Mouse (Mus musculus) Patski (cell line): Measurements from ENCODE around the gene Srsf3. TPM values are rescaled to one million over a fixed set of nuclear protein-coding genes. Genes with fewer than 3 reads are reported as not detected.
A peak's percentile ranks its signal among the peaks of the same experiment; 100 is the strongest.
"Not testable (repeated sequence)": the region's sequence is repeated elsewhere in the genome, so short reads cannot be mapped to it uniquely, and the experiment has no call there.

Experiments used
- ATAC-seq: fragments of 100-300 bp; one replicate; pipeline ENCODE4 v1.8.0; 2021
- CTCF ChIA-PET: fragments of 350-600 bp; sonication (Branson Sonifier 250); formaldehyde crosslinking; loops from one replicate; lab custom pipeline; 2022; ENCODE audit warnings: inconsistent platforms; lab: Charles Lee
- POLR2A ChIA-PET: fragments of 350-600 bp; sonication (Branson Sonifier 250); formaldehyde crosslinking; loops from one replicate; lab custom pipeline; 2022; ENCODE audit warnings: antibody characterized with exemption, inconsistent platforms; lab: Charles Lee
- DNase-seq: peaks from one replicate; pipeline ENCODE4 v3.0.0-alpha.2; 2011; ENCODE audit warnings: low read depth, low spot score
- H3K27me3 ChIP-seq: fragments of 371-371 bp; one replicate; pipeline ENCODE4 v1.5.1; 2021
- CTCF ChIP-seq: fragments of 100-300 bp; IDR thresholded peaks from one replicate; pipeline ENCODE4 v1.5.1; 2021
- in situ Hi-C: fragments of 300-500 bp; cut with MboI; formaldehyde crosslinking; loops from 3 replicates; pipeline ENCODE4 v1.11.1; 2018; ENCODE audit warnings: low pct_unique_long_range_greater_than_20kb, mixed read lengths
- polyA plus RNA-seq: library from polyadenylated mRNA; unstranded; gene quantifications from one replicate; pipeline ENCODE4 v1.2.3, GENCODE M21; 2021

Srsf3 gene
- polyA plus RNA-seq, 1 experiment from 2014 or later: 187 TPM

DNA sequence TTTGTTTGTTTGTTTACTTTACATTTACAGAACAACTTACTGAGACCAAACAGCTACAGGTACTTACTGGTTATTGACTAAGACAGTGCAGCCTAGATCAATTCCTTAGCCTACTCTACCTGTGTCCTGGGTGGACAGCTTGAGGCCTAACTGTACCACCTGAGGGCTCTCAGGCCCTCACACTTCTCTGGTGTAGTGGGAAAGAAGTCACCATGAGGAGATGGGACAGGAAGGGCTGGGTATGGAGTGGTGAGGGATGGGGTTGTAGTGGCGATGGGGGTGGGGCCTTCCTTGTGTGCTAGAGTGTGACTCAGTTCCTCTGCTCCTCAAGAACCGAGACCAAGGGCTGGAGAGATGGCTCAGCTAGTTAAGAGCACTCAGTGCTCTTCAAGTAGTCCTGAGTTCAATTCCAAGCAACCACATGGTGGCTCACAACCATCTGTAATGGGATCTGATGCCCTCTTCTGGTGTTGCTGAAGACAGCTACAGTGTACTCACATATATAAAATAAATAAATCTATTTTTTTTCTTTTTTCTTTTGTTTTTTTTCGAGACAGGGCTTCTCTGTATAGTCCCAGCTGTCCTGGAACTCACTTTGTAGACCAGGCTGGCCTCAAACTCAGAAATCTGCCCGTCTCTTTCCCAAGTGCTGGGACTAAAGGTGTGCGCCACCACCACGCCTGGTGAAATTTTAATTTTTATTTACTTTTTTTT is 1.9 kb upstream of the Srsf3 start:
- ATAC-seq: no peak
- H3K27me3 ChIP-seq: no peaks in the 10 kb centered on the region
- in situ Hi-C loops: no loop called here
- ChIA-PET CTCF (interaction anchor here (1.5 to 1.8 kb wide), 2 partner anchors 23 to 48 kb away, joined by 3 read pairs; partner anchors contain the start of gene Stk38), POLR2A (interaction anchor here (0.7 kb wide), 2 partner anchors 16 to 38 kb away, joined by 3 read pairs; no protein-coding TSS in a partner anchor)
- no peak for DNase-seq
- no peak for TF ChIP-seq CTCF

DNA sequence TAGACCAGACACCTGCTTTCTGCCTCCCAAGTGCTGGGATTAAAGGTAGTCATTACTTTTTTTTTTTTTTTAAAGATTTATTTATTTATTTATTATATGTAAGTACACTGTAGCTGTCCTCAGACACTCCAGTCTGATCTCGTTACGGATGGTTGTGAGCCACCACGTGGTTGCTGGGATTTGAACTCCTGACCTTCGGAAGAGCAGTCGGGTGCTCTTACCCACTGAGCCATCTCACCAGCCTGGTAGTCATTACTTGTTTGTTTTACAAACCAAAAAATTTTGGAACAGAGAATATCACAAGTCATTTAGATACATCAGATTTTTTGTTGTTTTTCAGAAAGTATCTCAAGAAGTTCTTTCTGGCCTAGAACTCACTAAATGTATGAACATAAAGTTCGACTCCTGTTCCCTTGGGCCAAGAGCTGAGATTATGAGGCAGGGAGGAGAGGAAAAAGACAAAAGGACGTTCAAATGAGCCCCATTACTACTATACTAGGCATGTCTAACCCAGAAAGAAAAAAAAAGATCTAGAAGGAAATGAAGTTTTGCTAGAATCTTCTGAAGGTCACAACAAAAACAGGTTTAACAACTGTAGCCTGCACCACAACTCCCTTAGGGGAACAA is 1.2 kb upstream of the Srsf3 start:
- POLR2A ChIA-PET: interaction anchor here (1.1 to 1.5 kb wide), 2 partner anchors 64 to 65 kb away, joined by 3 read pairs; no protein-coding TSS in a partner anchor
- ATAC-seq, H3K27me3 ChIP-seq, in situ Hi-C loops, DNase-seq: not testable (repeated sequence)
- CTCF ChIA-PET: interaction anchor here (0.7 to 1.8 kb wide), 2 partner anchors 8 to 24 kb away, joined by 3 to 4 read pairs; partner anchors contain the start of gene Stk38

DNA sequence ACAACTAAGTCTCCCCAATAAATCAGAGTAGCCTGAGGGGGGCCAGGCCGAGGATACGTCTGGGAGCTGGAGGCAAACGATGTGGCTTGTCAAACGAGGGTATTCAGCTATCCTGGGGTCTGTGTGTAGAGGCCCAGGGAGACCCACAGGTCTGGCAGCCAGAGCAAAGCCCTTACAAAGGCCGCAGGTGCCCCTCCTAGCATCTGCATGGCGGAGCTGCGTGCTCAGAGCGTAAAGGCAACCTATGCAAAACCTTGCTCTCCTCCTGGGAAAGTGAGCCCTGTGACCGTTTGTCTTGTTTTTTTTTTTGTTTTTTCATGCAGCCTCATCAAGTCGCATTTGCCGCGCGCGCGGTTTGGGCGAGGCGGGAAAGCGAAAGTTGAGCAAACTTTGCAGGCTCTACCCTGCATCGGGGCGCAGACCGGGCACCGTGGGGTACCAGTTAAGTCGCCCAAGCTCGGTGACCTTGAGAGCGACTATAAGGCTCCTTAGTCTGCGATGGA is 606 bp upstream of the Srsf3 start:
- no peak for TF ChIP-seq CTCF
- H3K27me3 ChIP-seq: no peaks in the 10 kb centered on the region
- ChIA-PET CTCF (interaction anchor here (0.7 to 1.0 kb wide), 4 partner anchors 9 to 62 kb away, joined by 3 to 4 read pairs (median 4); no protein-coding TSS in a partner anchor), POLR2A (interaction anchor here (0.7 to 1.5 kb wide), 4 partner anchors 11 to 65 kb away, joined by 3 read pairs; no protein-coding TSS in a partner anchor)
- DNase-seq (no peak), ATAC-seq (peak; percentile 13)
- in situ Hi-C loops: no loop called here

DNA sequence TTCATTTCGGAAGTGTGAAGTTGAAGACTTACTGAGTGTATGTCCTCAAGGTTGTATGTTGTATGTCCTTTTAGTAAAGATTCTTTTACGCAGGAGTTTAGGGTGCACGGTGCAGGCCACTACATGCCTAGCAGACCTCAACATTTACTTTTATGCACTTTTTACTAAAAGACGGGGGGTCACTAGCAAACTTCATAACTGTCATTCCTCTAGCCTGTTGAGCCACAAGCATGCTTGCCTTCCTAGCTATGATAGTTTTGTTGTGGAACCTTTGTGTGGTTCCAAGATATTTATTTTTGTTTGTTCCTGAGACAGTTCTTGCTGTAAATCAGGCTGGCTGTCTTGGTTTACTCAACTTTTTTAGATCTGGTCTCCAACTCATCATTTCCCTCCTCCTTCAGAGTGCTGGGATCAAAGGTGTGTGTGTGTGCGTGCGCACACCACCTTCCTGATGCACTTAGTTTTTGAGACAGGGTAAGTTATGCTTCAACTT is 1.2 kb downstream of the Srsf3 start:
- no peak for DNase-seq

DNA sequence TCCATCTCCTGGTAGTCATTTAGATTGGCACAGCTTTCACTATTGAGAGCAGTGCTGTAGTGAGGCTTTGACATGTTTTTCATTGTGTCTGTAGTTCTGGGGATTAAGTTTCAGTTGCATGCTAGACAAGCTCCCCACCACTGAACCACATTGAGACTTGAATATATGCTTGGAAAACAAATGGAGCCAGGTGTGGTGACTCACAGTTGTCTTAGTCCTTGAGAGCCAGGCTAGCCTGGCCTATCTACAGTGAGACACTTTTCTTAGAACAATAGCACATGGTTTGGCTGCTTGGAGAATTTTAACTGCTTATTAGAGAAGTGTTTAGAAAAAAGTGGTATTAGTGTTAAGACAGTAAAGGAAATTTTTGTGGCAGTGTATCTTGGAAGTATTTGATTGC is 1.8 kb downstream of the Srsf3 start:
- no peaks in the 10 kb centered on the region for H3K27me3 ChIP-seq
- DNase-seq (no peak), ATAC-seq (no peak)
- ChIA-PET POLR2A (interaction anchor here (1.3 to 1.5 kb wide), 2 partner anchors 10 to 27 kb away, joined by 4 to 5 read pairs; partner anchors contain the start of gene Stk38), CTCF (interaction anchor here (0.7 kb wide), 1 partner anchor 713 kb away, joined by 3 read pairs; no protein-coding TSS in a partner anchor)
- in situ Hi-C loops: no loop called here
- no peak for TF ChIP-seq CTCF

More for the DNA sequence above, 1.2 kb downstream of the Srsf3 start:
- no peak for ATAC-seq
- ChIA-PET POLR2A (interaction anchor here (1.3 to 1.5 kb wide), 2 partner anchors 10 to 26 kb away, joined by 4 to 5 read pairs; partner anchors contain the start of gene Stk38), CTCF (interaction anchor here (0.7 kb wide), 1 partner anchor 713 kb away, joined by 3 read pairs; no protein-coding TSS in a partner anchor)
- no peak for TF ChIP-seq CTCF
- in situ Hi-C loops: no loop called here
- H3K27me3 ChIP-seq: no peaks in the 10 kb centered on the region

DNA sequence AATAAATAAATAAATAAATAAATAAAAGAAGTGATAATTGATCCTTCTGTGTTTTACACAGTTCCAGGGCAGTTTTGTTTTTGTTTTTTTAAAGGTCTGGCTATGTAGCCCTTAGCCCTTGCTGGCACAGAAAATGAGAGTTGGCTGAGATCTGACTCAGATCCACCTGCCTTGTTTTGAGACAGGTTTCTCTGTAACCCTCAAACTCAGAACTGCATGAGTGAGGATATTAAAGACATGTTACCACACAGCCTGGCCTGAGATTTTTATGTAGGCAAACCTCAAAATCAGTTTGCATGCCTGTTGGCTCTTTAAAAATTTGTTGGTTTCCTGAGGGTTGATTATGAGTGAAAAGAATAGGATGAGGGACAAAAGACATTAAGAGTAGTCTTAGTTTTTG is 3.1 kb downstream of the Srsf3 start:
- no peak for TF ChIP-seq CTCF
- H3K27me3 ChIP-seq: no peaks in the 10 kb centered on the region
- ChIA-PET POLR2A (no interaction called here), CTCF (no interaction called here)
- DNase-seq (no peak), ATAC-seq (no peak)
- in situ Hi-C loops: no loop called here

DNA sequence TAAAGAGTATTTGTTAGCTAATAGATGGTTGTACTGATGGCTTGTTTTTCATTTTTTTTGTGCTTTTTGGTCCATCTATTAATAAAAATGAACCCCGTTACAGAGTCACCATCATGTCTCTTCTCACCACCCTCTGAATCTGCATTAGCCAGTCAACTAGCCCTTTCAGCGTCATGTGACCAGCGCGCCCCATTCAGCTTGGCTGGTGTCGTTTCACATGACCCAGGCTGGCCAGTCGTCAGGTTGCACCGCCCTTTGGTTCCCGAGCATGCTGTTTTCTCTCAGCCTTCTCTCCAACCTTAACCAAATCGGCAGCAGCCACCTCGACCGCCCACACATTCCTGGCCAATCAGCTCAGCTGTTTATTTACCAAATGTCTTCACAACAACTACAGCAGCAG is 6.9 kb downstream of the Srsf3 start:
- DNase-seq: no peak
- ATAC-seq: no peak
- in situ Hi-C loops: no loop called here
- no peaks in the 10 kb centered on the region for H3K27me3 ChIP-seq
- POLR2A ChIA-PET: interaction anchor here (1.1 kb wide), 1 partner anchor 17 kb away, joined by 3 read pairs; no protein-coding TSS in a partner anchor
- CTCF ChIA-PET: interaction anchor here (1.3 kb wide), 1 partner anchor 56 kb away, joined by 3 read pairs; no protein-coding TSS in a partner anchor
- no peak for TF ChIP-seq CTCF

DNA sequence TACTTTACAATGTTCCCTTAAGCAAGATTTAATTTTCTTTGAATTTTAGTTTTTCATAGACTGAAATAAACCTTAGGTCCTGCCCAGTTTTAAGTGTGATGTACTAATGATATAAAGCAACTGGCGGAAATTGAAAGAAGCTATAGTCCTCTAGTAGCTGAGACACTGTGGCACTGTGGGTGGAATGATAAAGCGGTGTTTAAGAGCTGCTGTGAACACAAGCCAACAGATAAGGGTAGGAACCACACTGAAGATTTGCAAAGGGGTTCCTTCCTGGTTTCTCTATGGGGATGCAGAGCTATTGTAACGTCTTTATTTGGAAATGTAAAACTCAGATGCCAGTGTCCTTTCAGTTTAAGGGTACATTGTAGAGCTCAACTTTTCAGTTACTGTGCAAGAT is 9.2 kb downstream of the Srsf3 start:
- in situ Hi-C loops, DNase-seq, POLR2A ChIA-PET, ATAC-seq, CTCF ChIA-PET, H3K27me3 ChIP-seq: not testable (repeated sequence)

DNA sequence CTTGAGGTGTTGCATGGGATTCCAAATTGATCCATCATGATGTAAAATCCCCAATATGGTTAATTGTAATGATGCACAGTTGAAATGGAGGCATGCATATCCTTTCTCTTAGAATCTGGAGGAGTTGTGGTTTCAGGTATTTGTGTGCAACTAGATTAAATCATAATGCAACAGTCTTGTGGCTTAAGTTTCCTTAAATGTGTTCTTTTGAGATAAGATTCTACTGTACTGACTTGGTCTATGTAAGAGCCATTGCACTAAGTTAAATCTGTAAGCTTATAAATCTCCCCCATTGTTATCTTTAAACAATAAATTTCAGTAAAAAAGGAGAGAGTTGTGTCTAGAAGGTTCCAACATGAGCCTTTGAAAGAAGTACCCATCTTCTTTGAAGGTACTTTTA is 10.1 kb downstream of the Srsf3 start:
- TF ChIP-seq CTCF: no peak
- CTCF ChIA-PET: interaction anchor here (10.1 kb wide), 1 partner anchor 52 kb away, joined by 68 read pairs; no protein-coding TSS in a partner anchor
- POLR2A ChIA-PET: interaction anchor here (0.6 kb wide), 2 partner anchors 10 to 23 kb away, joined by 3 to 4 read pairs; partner anchors contain the start of gene Srsf3
- DNase-seq: no peak
- in situ Hi-C loops: no loop called here
- no peak for ATAC-seq
- H3K27me3 ChIP-seq: no peaks in the 10 kb centered on the region

DNA sequence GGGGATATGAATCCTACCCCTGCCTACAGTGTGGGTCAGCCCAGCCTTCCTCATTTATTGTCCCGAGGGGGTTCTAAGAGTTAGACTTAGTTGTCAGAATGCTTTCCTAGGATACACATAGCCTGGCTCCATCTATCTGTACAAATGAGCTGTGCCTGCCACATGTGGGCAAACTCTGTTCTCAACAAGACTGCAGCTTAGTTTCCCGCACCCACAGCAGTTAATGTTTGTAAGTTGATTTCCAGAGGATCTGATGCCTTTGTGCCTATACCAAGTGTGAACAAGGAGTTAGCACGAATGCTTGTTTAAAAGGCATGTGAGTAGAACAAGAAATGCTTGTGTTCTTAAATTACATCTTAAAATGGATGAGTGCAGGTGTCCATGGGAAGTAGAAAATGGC is 11.2 kb downstream of the Srsf3 start:
- no peak for TF ChIP-seq CTCF
- ATAC-seq (no peak), DNase-seq (no peak)
- no peaks in the 10 kb centered on the region for H3K27me3 ChIP-seq
- in situ Hi-C loops: no loop called here
- POLR2A ChIA-PET: interaction anchor here (1.8 to 3.3 kb wide), 2 partner anchors 9 to 52 kb away, joined by 5 to 18 read pairs; no protein-coding TSS in a partner anchor
- CTCF ChIA-PET: interaction anchor here (10.1 kb wide), 1 partner anchor 51 kb away, joined by 68 read pairs; no protein-coding TSS in a partner anchor
